Mouse (Mus musculus): Measurements from ENCODE around the gene Pou3f4. TPM values are rescaled to one million over a fixed set of nuclear protein-coding genes. Genes with fewer than 3 reads are reported as not detected.
A peak's percentile ranks its signal among the peaks of the same experiment; 100 is the strongest.
"Not testable (repeated sequence)": the region's sequence is repeated elsewhere in the genome, so short reads cannot be mapped to it uniquely, and the experiment has no call there.

The Pou3f4 gene
- total RNA-seq (2014; rRNA removed) (43.9 and 49.8 TPM in 2 replicates), polyA plus RNA-seq (2015; fragmentation: Nextera tagmentation; extraction: Ambion mirVana) (11.4 and 12.4 TPM in 2 replicates)

DNA sequence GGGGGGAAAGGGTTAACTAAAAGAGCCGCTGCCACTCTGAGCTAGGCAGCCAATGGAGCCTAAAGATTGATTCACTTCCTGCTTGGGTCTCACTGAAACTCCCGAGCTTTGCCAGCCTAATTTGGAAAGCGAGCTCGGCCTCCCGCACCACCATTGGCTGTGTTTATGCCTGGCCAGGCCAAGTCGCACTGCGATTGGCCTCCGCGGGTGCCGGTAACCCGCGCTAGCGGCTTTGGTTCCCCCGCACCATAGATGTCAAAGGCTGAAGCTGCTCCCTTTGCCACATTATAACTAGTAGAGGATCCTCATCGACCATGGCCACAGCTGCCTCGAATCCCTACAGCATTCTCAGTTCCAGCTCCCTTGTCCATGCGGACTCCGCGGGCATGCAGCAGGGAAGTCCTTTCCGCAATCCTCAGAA lies at the start of gene Pou3f4:
TSS of gene Pou3f4 (plus strand) at position 130 of the 421 bp plus-strand sequence.
- peak within 1 kb of the TSS; percentile 54 for H3K4me3 ChIP-seq (ENCODE audit: low read depth, low read length)
- H3K27ac ChIP-seq (ENCODE audit: low read depth, low read length): peak within 1 kb of the TSS; percentile 78
- ATAC-seq (ENCODE audit: low FRiP score) (peak; percentile 92), DNase-seq (ENCODE audit: low spot score) (peak; percentile 94)
- no peaks in the 10 kb centered on the region for H3K36me3 ChIP-seq (ENCODE audit: insufficient read depth, low read length)
- no peaks in the 10 kb centered on the region for H3K4me1 ChIP-seq (ENCODE audit: insufficient read depth, low read length)
- 12% methylated on average over 20 of the region's 20 CpGs for WGBS
- H3K4me2 ChIP-seq (ENCODE audit: low read depth, low read length, poor library complexity, severe bottlenecking): peak within 1 kb of the TSS; percentile 51
- no peak for TF ChIP-seq CTCF (IDR thresholded peaks at IDR 0.05)
- peak within 1 kb of the TSS; percentile 74 for H3K9ac ChIP-seq (replicated peaks; ENCODE audit: low read length, poor library complexity, severe bottlenecking)
- no peaks in the 10 kb centered on the region for H3K9me3 ChIP-seq (ENCODE audit: low read length)
- H3K27me3 ChIP-seq (ENCODE audit: insufficient read depth, low read length): no peaks in the 10 kb centered on the region

DNA sequence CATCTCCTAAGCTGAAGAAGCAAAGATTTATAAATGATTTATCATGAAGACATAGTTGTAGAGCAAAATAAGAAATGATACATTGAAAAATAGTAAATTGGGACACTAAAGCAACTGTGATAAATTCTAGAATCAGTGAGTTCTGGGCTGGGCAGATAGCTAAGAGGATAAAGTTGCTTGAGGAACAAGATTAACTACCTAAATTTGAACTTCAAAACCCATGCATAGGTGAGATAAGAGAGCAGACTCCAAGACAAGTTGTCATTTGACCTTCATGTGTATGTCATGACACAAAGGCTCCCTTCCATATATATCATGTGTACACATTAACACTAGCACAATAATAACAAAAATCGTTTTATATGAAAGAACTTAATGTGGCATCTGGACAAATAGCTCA lies 48.1 kb upstream of the Pou3f4 start:
- TF ChIP-seq CTCF (IDR thresholded peaks at IDR 0.05): no peak
- Histone ChIP-seq H3K4me2 (ENCODE audit: low read depth, low read length, poor library complexity, severe bottlenecking) (no peak overlapping the region), H3K36me3 (ENCODE audit: insufficient read depth, low read length) (no peaks in the 10 kb centered on the region), H3K9me3 (ENCODE audit: low read length) (no peaks in the 10 kb centered on the region), H3K27me3 (ENCODE audit: insufficient read depth, low read length) (no peaks in the 10 kb centered on the region), H3K27ac (ENCODE audit: low read depth, low read length) (no peak overlapping the region), H3K4me1 (ENCODE audit: insufficient read depth, low read length) (no peaks in the 10 kb centered on the region), H3K9ac (replicated peaks; ENCODE audit: low read length, poor library complexity, severe bottlenecking) (no peak overlapping the region), H3K4me3 (ENCODE audit: low read depth, low read length) (no peak overlapping the region)
- no peak for ATAC-seq (ENCODE audit: low FRiP score)
- no peak for DNase-seq (ENCODE audit: low spot score)
- WGBS: 71% methylated on average over 1 of the region's 1 CpGs

DNA sequence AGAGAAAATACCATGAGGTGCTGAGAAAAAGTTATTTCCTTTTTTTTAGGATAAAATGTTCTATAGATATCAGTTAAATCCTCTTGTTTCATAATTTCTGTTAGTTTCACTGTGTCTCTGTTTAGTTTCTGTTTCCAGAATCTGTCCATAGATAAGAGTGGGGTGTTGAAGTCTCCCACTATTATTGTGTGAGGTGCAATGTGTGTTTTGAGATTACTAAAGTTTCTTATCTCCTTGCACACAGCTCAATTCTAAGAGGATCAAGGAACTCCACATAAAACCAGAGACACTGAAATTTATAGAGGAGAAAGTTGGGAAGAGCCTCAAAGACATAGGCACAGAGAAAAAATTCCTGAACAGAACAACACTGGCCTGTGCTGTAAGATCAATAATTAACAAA lies 39.3 kb upstream of the Pou3f4 start:
- not testable (repeated sequence) for H3K27ac ChIP-seq (ENCODE audit: low read depth, low read length); H3K27me3 ChIP-seq (ENCODE audit: insufficient read depth, low read length); H3K36me3 ChIP-seq (ENCODE audit: insufficient read depth, low read length); DNase-seq (ENCODE audit: low spot score); ATAC-seq (ENCODE audit: low FRiP score); H3K9me3 ChIP-seq (ENCODE audit: low read length); H3K9ac ChIP-seq (replicated peaks; ENCODE audit: low read length, poor library complexity, severe bottlenecking); H3K4me2 ChIP-seq (ENCODE audit: low read depth, low read length, poor library complexity, severe bottlenecking); H3K4me3 ChIP-seq (ENCODE audit: low read depth, low read length); H3K4me1 ChIP-seq (ENCODE audit: insufficient read depth, low read length)

DNA sequence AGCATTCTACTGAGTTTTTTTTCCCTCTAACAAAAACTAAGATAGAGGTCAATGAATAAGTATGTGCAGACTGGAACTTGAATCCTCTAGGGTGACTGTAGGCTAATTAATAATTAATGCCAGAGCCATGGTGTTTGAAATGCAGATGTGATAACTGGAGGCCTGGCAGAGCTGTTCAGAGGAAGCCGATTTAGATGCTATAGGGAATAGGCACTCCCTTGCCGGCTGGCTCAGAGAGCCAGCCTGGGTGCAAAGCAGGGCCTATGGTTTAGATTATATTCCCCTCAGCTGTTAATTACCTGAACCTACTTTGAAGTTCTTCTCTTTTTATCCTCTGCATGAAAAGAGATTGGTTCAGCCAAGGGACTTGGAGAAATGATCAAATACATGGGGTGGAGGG lies 11.6 kb upstream of the Pou3f4 start:
- TF ChIP-seq CTCF (IDR thresholded peaks at IDR 0.05): no peak
- no peak overlapping the region for H3K4me3 ChIP-seq (ENCODE audit: low read depth, low read length)
- ATAC-seq (ENCODE audit: low FRiP score) (peak; percentile 77; the same call in 1 of the 2 replicates), DNase-seq (ENCODE audit: low spot score) (no peak)
- 36% methylated on average over 2 of the region's 2 CpGs for WGBS
- H3K36me3 ChIP-seq (ENCODE audit: insufficient read depth, low read length): no peaks in the 10 kb centered on the region
- H3K27me3 ChIP-seq (ENCODE audit: insufficient read depth, low read length): no peaks in the 10 kb centered on the region
- H3K4me1 ChIP-seq (ENCODE audit: insufficient read depth, low read length): no peaks in the 10 kb centered on the region
- H3K9ac ChIP-seq (replicated peaks; ENCODE audit: low read length, poor library complexity, severe bottlenecking): no peak overlapping the region
- no peak overlapping the region for H3K27ac ChIP-seq (ENCODE audit: low read depth, low read length)
- no peaks in the 10 kb centered on the region for H3K9me3 ChIP-seq (ENCODE audit: low read length)
- no peak overlapping the region for H3K4me2 ChIP-seq (ENCODE audit: low read depth, low read length, poor library complexity, severe bottlenecking)

DNA sequence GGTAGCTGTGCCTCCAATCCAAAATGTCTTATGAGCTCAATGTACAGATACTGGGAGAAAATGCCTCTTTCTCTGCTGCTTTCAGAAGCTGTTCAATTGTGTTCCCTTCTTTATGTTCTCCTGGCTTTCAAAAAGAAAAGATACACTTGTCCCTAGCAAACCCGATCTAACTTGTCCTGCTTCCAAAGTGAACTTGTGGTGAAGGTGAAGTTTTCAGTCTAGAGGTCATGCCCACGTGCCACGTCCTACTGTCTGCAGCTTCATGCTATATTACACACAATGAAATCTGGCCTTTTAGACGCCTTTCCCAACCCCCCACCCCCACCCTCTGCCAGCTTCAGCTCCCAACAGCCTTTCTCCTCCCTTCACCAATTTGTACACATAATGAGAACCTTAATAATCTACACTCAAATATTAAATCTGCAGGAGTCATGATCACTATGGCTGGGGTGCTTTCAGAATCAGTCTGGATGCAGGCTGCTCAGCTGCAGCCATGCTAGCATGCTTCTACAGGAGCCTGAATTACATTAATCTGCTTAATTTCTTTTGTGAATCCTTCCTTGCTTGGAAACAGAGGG lies 4.0 kb upstream of the Pou3f4 start:
- ATAC-seq (ENCODE audit: low FRiP score) (no peak), DNase-seq (ENCODE audit: low spot score) (no peak)
- Histone ChIP-seq H3K4me2 (ENCODE audit: low read depth, low read length, poor library complexity, severe bottlenecking) (peak overlapping the region; percentile 51), H3K27ac (ENCODE audit: low read depth, low read length) (peak overlapping the region; percentile 69), H3K9me3 (ENCODE audit: low read length) (no peaks in the 10 kb centered on the region), H3K9ac (replicated peaks; ENCODE audit: low read length, poor library complexity, severe bottlenecking) (no peak overlapping the region), H3K27me3 (ENCODE audit: insufficient read depth, low read length) (no peaks in the 10 kb centered on the region), H3K36me3 (ENCODE audit: insufficient read depth, low read length) (no peaks in the 10 kb centered on the region), H3K4me1 (ENCODE audit: insufficient read depth, low read length) (no peaks in the 10 kb centered on the region), H3K4me3 (ENCODE audit: low read depth, low read length) (peak overlapping the region; percentile 15; the same call in 1 of the 2 replicates)
- WGBS: 16% methylated on average over 4 of the region's 4 CpGs
- no peak for TF ChIP-seq CTCF (IDR thresholded peaks at IDR 0.05)

DNA sequence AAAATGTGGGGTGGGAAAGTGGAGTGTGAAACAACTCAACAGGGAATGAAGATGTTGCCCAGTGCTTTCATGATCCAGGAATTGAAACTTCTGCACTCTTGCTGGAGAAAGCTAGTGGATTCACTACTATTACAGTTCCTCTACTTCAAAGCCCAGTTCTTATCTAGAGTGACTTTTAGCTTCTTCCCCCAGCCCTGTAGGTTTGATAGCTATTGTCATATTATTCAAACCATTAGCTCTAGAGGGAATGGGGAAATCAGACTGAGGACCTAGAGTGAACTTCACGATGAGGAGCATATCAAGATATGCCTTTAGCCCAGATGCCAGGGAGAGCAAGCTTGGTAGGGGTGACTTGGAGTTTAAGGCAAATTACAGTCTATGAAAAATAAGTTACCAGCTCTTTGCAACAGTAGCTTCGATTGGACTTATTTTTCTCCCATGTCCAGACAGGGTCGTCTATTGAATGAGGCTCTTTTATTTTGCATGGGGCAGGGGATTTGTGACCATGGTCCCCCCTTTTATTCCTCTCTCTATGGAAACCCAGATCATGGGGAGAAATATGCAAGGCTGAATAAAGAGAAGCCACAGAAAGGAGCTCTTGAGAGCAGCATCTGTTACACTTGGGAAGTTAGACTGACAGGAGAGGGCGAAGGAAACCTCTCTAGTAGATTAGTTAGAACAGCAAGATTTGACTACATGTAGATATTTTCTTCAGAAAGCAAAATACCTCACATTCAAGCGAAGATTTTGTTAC lies 3.1 kb upstream of the Pou3f4 start:
- DNase-seq (ENCODE audit: low spot score): peak; percentile 41
- WGBS: 22% methylated on average over 5 of the region's 5 CpGs
- H3K36me3 ChIP-seq (ENCODE audit: insufficient read depth, low read length): no peaks in the 10 kb centered on the region

More for the DNA sequence above, 3.1 kb upstream of the Pou3f4 start:
- ATAC-seq (ENCODE audit: low FRiP score): no peak
- Histone ChIP-seq H3K4me2 (ENCODE audit: low read depth, low read length, poor library complexity, severe bottlenecking) (peak overlapping the region; percentile 51), H3K9me3 (ENCODE audit: low read length) (no peaks in the 10 kb centered on the region), H3K4me3 (ENCODE audit: low read depth, low read length) (peak overlapping the region; percentile 15), H3K27ac (ENCODE audit: low read depth, low read length) (peak overlapping the region; percentile 68), H3K4me1 (ENCODE audit: insufficient read depth, low read length) (no peaks in the 10 kb centered on the region), H3K9ac (replicated peaks; ENCODE audit: low read length, poor library complexity, severe bottlenecking) (no peak overlapping the region), H3K27me3 (ENCODE audit: insufficient read depth, low read length) (no peaks in the 10 kb centered on the region)
- TF ChIP-seq CTCF (IDR thresholded peaks at IDR 0.05): no peak
